Mouse (Mus musculus): Measurements from ENCODE around the gene Uri1. TPM values are rescaled to one million over a fixed set of nuclear protein-coding genes. Genes with fewer than 3 reads are reported as not detected.
A peak's percentile ranks its signal among the peaks of the same experiment; 100 is the strongest.

Uri1 gene
- polyA plus RNA-seq, 1 experiment from 2014 or later = 46.7 TPM

- Histone ChIP-seq H3K27ac (no peak overlapping the region), H3K27me3 (no peaks in the 10 kb centered on the region), H3K4me1 (no peaks in the 10 kb centered on the region), H3K9me3 (no peaks in the 10 kb centered on the region), H3K4me2 (no peak overlapping the region), H3K4me3 (replicated peaks) (no peak overlapping the region), H3K9ac (no peak overlapping the region), H3K36me3 (replicated peaks) (no peaks in the 10 kb centered on the region)
- no peak for ATAC-seq (ENCODE audit: low FRiP score)
- WGBS = 91% methylated on average over 6 of the region's 6 CpGs
Measured at GRCm38 (mm10) chr7:38008359-38008758, 15.0 kb downstream of the Uri1 start.

GRCm38 (mm10) chr7:38002451-38002850, 20.9 kb downstream of the Uri1 start:
- H3K27me3 ChIP-seq = no peaks in the 10 kb centered on the region
- H3K4me2 ChIP-seq = no peak overlapping the region
- no peaks in the 10 kb centered on the region for H3K4me1 ChIP-seq
- H3K27ac ChIP-seq = no peak overlapping the region
- H3K4me3 ChIP-seq (replicated peaks) = no peak overlapping the region
- no peaks in the 10 kb centered on the region for H3K9me3 ChIP-seq
- WGBS = 86% methylated on average over 2 of the region's 2 CpGs
- H3K36me3 ChIP-seq (replicated peaks) = no peaks in the 10 kb centered on the region
- H3K9ac ChIP-seq = no peak overlapping the region
- ATAC-seq (ENCODE audit: low FRiP score) = no peak

- no peak for ATAC-seq (ENCODE audit: low FRiP score)
- 69% methylated on average over 2 of the region's 2 CpGs for WGBS
- H3K9me3 ChIP-seq = no peaks in the 10 kb centered on the region
Measured at GRCm38 (mm10) chr7:37999691-38000090, 23.7 kb downstream of the Uri1 start.

GRCm38 (mm10) chr7:37992861-37993260, 30.5 kb downstream of the Uri1 start:
- 92% methylated on average over 2 of the region's 2 CpGs for WGBS
- Histone ChIP-seq H3K4me2 (no peak overlapping the region), H3K9ac (no peak overlapping the region), H3K27ac (no peak overlapping the region), H3K4me3 (replicated peaks) (no peak overlapping the region), H3K9me3 (no peaks in the 10 kb centered on the region), H3K27me3 (no peaks in the 10 kb centered on the region), H3K36me3 (replicated peaks) (no peaks in the 10 kb centered on the region), H3K4me1 (no peaks in the 10 kb centered on the region)
- ATAC-seq (ENCODE audit: low FRiP score) = no peak

More at GRCm38 (mm10) chr7:37999691-38000090, 23.7 kb downstream of the Uri1 start:
- Histone ChIP-seq H3K4me3 (replicated peaks) (no peak overlapping the region), H3K4me1 (no peaks in the 10 kb centered on the region), H3K27me3 (no peaks in the 10 kb centered on the region), H3K27ac (no peak overlapping the region), H3K9ac (no peak overlapping the region), H3K36me3 (replicated peaks) (no peaks in the 10 kb centered on the region), H3K4me2 (no peak overlapping the region)

- no peak overlapping the region for H3K4me2 ChIP-seq
- 91% methylated on average over 5 of the region's 5 CpGs for WGBS
- H3K9ac ChIP-seq = no peak overlapping the region
- H3K4me3 ChIP-seq (replicated peaks) = no peak overlapping the region
- no peak overlapping the region for H3K27ac ChIP-seq
- no peaks in the 10 kb centered on the region for H3K9me3 ChIP-seq
- no peaks in the 10 kb centered on the region for H3K4me1 ChIP-seq
- no peaks in the 10 kb centered on the region for H3K27me3 ChIP-seq
- H3K36me3 ChIP-seq (replicated peaks) = peaks cover 4% of the 10 kb centered on the region; the same call in 1 of the 2 replicates
- no peak for ATAC-seq (ENCODE audit: low FRiP score)
Measured at GRCm38 (mm10) chr7:37984866-37985265, 38.5 kb downstream of the Uri1 start.

- ATAC-seq (ENCODE audit: low FRiP score) = no peak
- Histone ChIP-seq H3K27me3 (no peaks in the 10 kb centered on the region), H3K27ac (no peak overlapping the region), H3K9ac (no peak overlapping the region), H3K36me3 (replicated peaks) (peaks cover 9% of the 10 kb centered on the region), H3K4me2 (no peak overlapping the region), H3K9me3 (no peaks in the 10 kb centered on the region), H3K4me1 (no peaks in the 10 kb centered on the region), H3K4me3 (replicated peaks) (no peak overlapping the region)
- 59% methylated on average over 6 of the region's 6 CpGs for WGBS
Measured at GRCm38 (mm10) chr7:37983471-37983870, 39.9 kb downstream of the Uri1 start.

- Histone ChIP-seq H3K27me3 (no peaks in the 10 kb centered on the region), H3K4me2 (no peak overlapping the region), H3K9ac (no peak overlapping the region), H3K4me3 (replicated peaks) (no peak overlapping the region), H3K36me3 (replicated peaks) (peaks cover 11% of the 10 kb centered on the region), H3K9me3 (no peaks in the 10 kb centered on the region; the same call in 1 of the 2 replicates), H3K4me1 (no peaks in the 10 kb centered on the region), H3K27ac (no peak overlapping the region)
- no peak for ATAC-seq (ENCODE audit: low FRiP score)
- 94% methylated on average over 3 of the region's 3 CpGs for WGBS
Measured at GRCm38 (mm10) chr7:37979729-37980128, 43.6 kb downstream of the Uri1 start.

GRCm38 (mm10) chr7:37978412-37978811, 44.9 kb downstream of the Uri1 start:
- Histone ChIP-seq H3K27me3 (no peaks in the 10 kb centered on the region), H3K4me3 (replicated peaks) (no peak overlapping the region), H3K4me2 (no peak overlapping the region), H3K9me3 (no peaks in the 10 kb centered on the region; the same call in 1 of the 2 replicates), H3K9ac (no peak overlapping the region), H3K4me1 (no peaks in the 10 kb centered on the region), H3K36me3 (replicated peaks) (peaks cover 11% of the 10 kb centered on the region), H3K27ac (no peak overlapping the region)
- ATAC-seq (ENCODE audit: low FRiP score) = no peak
- WGBS = 90% methylated on average over 4 of the region's 4 CpGs

- peaks cover 5% of the 10 kb centered on the region for H3K4me1 ChIP-seq
- peaks cover 11% of the 10 kb centered on the region for H3K36me3 ChIP-seq (replicated peaks)
- H3K27ac ChIP-seq = no peak overlapping the region
- no peaks in the 10 kb centered on the region for H3K27me3 ChIP-seq
- no peak overlapping the region for H3K4me2 ChIP-seq
- ATAC-seq (ENCODE audit: low FRiP score) = no peak
- H3K9me3 ChIP-seq = no peaks in the 10 kb centered on the region; the same call in 1 of the 2 replicates
- WGBS = 93% methylated on average over 2 of the region's 2 CpGs
- no peak overlapping the region for H3K9ac ChIP-seq
- H3K4me3 ChIP-seq (replicated peaks) = no peak overlapping the region
Measured at GRCm38 (mm10) chr7:37977676-37978075, 45.7 kb downstream of the Uri1 start.

GRCm38 (mm10) chr7:37972999-37973555, 50.3 kb downstream of the Uri1 start:
- peaks cover 28% of the 10 kb centered on the region for H3K4me1 ChIP-seq
- no peaks in the 10 kb centered on the region; the same call in 1 of the 2 replicates for H3K36me3 ChIP-seq (replicated peaks)
- WGBS = 84% methylated on average over 2 of the region's 2 CpGs
- H3K27ac ChIP-seq = 0 out of 2 replicates have a peak overlapping the region, but pooled peaks have one; percentile 8
- H3K4me2 ChIP-seq = no peak overlapping the region
- no peaks in the 10 kb centered on the region for H3K27me3 ChIP-seq
- H3K9me3 ChIP-seq = no peaks in the 10 kb centered on the region; the same call in 1 of the 2 replicates
- ATAC-seq (ENCODE audit: low FRiP score) = no peak
- H3K9ac ChIP-seq = no peak overlapping the region
- H3K4me3 ChIP-seq (replicated peaks) = no peak overlapping the region

- Histone ChIP-seq H3K4me3 (replicated peaks) (no peak overlapping the region), H3K27ac (0 out of 2 replicates have a peak overlapping the region, but pooled peaks have one; percentile 8), H3K36me3 (replicated peaks) (no peaks in the 10 kb centered on the region; the same call in 1 of the 2 replicates), H3K27me3 (no peaks in the 10 kb centered on the region), H3K9me3 (no peaks in the 10 kb centered on the region; the same call in 1 of the 2 replicates), H3K4me1 (peaks cover 28% of the 10 kb centered on the region), H3K4me2 (no peak overlapping the region), H3K9ac (no peak overlapping the region)
- 51% methylated on average over 9 of the region's 9 CpGs for whole genome bisulfite sequencing
- no peak for ATAC-seq (ENCODE audit: low FRiP score)
Measured at GRCm38 (mm10) chr7:37972571-37972970, 50.8 kb downstream of the Uri1 start.

GRCm38 (mm10) chr7:37962326-37962725, 61.0 kb downstream of the Uri1 start:
- no peak overlapping the region for H3K4me2 ChIP-seq
- H3K4me1 ChIP-seq = no peaks in the 10 kb centered on the region
- H3K9ac ChIP-seq = no peak overlapping the region
- H3K9me3 ChIP-seq = no peaks in the 10 kb centered on the region
- H3K36me3 ChIP-seq (replicated peaks) = peaks cover 39% of the 10 kb centered on the region
- no peak overlapping the region for H3K27ac ChIP-seq
- no peak overlapping the region for H3K4me3 ChIP-seq (replicated peaks)
- 95% methylated on average over 17 of the region's 17 CpGs for WGBS
- H3K27me3 ChIP-seq = no peaks in the 10 kb centered on the region
- ATAC-seq (ENCODE audit: low FRiP score) = no peak

GRCm38 (mm10) chr7:37961247-37961646, 62.1 kb downstream of the Uri1 start:
- ATAC-seq (ENCODE audit: low FRiP score) = no peak
- Histone ChIP-seq H3K27me3 (no peaks in the 10 kb centered on the region), H3K36me3 (replicated peaks) (peaks cover 49% of the 10 kb centered on the region), H3K9ac (no peak overlapping the region), H3K9me3 (no peaks in the 10 kb centered on the region), H3K4me1 (no peaks in the 10 kb centered on the region), H3K27ac (no peak overlapping the region), H3K4me2 (no peak overlapping the region), H3K4me3 (replicated peaks) (no peak overlapping the region)
- WGBS = 86% methylated on average over 11 of the region's 11 CpGs
